In the genomic region with DNA sequence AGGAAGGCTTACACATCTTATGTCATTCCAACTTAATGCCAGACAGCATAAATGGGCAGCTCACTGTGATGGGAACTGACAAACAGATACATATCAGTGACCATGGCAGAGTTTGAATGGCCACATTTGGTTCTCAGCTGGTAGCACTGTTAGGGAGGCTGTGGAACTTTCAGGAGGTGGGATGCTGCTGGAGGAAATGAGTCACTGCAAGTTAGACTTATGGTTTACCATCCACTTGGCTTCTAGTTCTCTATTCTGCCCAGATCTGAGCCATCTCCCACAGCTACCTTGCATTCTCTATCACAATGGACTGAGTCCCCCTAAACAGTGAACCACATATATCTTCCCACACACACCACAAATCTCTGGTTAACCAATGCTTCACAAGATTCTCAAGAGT, we compare ENCODE assay signal across 19 mouse cellular contexts.
DNase-seq lines count a peak whose midpoint lies in the region; ATAC-seq lines count a peak whose summit lies in the region.
"Had no signal": no experiment of that assay in that cellular context is flagged by ENCODE, and none has a peak within 500 bp of the region (broad histone marks: within the 10 kb centered on the region; RNA-seq: fewer than 3 reads in every experiment).

No protein-coding gene starts in this region.

- no peak for DNase-seq in frontal cortex, postnatal 10 days (ENCODE audit: low spot score in 2 of 2)
- peak; percentile 70 for DNase-seq in Muller cell, postnatal 12 days (ENCODE audit: inconsistent ontology term)
- DNase-seq in brain, adult 2 months (ENCODE audit: low read depth, low spot score), result peak; percentile 22
- no peak for DNase-seq in T-cell, adult 2 months (ENCODE audit: low spot score)
- no peak for DNase-seq in ovary, postnatal 10 days (ENCODE audit: low spot score)
- DNase-seq: adrenal gland, adult 2 months; adrenal gland, postnatal 10 days; adrenal gland, postnatal 25 days; cerebellum, adult 11-12 months; cerebellum, adult 2 months; cerebellum, adult 9-11 months; cerebellum, postnatal 14 days; cerebellum, postnatal 36 days; forebrain, postnatal 0 days had no signal

- ATAC-seq in frontal cortex, adult (ENCODE audit: low TSS enrichment), result peak; percentile 75
- ATAC-seq: CD4-positive, CD25-positive, alpha-beta regulatory T cell, adult 4 months; forebrain, embryonic 13.5 days; forebrain, embryonic 15.5 days; forebrain, postnatal 0 days; Patski had no signal

Comparison
In these comparisons a context has a peak if more than half of its experiments do, and no peak if none do; other contexts are left out.
1. DNase-seq: peak in Muller cell, postnatal 12 days (single experiment) and brain, adult 2 months (single experiment); none in frontal cortex, postnatal 10 days (0 of 2), T-cell, adult 2 months (single experiment) and ovary, postnatal 10 days (single experiment).